Mouse (Mus musculus) cerebellum, adult 11 months (tissue): ENCODE data around the gene Pfkfb4.

Experiments
- DNase-seq: peaks from one replicate; pipeline ENCODE4 v3.0.0; 2022

Gene Pfkfb4

DNA sequence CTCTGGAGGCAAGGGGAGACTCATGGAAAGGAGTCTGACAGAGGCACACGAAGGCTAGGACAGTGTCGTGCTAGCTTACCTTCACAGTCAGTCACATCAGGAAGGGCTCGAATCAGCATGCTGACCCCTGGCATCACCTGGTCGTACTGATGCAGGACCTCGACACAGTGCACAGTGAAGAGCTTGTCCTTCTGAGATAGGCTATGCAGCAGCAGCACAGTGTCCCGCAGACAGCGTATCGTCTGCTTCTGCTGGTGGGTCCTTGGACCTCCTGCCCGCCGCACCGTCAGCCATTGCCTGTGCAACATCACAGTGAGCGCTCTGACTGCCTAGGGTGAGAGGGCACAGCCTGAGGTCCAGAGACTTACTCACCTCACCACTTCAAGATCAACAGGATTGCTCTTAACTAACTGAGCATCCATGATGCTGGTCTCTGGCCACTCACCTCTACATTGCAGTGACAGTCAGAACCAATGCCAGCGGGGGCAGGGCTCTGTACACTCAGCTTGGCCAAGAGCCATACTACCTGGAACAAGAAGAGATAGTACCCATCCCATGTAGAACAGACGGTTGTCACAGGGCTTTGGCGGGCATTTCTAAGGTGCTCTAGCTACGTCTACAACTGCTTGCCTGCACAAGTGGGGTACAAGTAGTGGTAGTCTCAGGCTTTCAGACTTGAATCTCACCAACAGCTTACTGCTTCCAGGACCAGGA lies 68.8 kb downstream of the Pfkfb4 start:
- DNase-seq = no peak

DNA sequence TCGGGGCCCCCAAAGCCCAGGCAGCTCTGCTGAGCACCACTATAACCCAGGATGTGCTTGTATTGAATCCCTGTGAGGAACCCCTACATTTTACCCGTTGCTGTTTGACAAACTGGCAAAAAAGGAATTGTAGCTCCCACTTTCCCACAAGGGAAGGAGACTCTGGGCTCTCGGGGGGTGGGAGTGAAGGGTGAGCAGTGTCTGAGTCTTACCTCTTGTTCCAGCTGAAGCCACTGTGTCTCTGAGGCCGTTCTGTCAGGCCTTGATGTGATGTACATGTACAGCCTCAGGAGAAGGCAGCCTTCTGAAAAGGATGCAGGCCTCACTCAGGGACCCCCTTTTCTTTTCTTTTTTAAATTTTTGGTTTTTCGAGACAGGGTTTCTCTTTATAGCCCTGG lies 69.3 kb downstream of the Pfkfb4 start:
- no peak for DNase-seq

DNA sequence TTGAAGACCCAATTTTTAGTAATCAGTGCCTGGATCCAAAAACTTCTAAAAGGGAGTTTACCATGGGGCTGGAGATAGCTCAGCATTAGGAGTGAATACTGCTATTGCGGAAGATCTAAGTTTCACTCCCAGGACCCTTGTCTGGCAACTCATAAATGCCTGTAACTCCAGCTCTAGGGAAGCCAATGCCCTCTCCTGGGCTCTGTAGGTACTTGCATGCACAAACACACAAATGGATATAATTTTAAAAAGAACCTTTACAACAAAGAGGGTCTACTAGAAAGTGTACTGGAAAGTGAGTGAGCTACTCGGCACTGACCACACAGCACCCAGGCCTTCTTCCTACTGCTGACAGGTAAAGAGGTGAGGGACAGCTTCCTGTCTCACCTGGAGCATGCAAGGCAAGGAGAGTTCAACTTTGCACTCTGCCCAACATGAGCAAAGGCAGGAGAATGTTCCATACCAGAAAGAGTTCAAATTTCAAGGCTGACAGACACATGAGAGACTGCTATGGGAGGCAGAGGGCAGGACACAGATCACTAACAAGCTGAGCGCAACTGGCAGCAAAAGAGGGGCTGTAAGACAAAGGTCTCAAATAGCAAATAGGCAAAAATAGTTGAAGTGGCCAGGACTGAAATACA lies 76.6 kb downstream of the Pfkfb4 start:
- no peak for DNase-seq

DNA sequence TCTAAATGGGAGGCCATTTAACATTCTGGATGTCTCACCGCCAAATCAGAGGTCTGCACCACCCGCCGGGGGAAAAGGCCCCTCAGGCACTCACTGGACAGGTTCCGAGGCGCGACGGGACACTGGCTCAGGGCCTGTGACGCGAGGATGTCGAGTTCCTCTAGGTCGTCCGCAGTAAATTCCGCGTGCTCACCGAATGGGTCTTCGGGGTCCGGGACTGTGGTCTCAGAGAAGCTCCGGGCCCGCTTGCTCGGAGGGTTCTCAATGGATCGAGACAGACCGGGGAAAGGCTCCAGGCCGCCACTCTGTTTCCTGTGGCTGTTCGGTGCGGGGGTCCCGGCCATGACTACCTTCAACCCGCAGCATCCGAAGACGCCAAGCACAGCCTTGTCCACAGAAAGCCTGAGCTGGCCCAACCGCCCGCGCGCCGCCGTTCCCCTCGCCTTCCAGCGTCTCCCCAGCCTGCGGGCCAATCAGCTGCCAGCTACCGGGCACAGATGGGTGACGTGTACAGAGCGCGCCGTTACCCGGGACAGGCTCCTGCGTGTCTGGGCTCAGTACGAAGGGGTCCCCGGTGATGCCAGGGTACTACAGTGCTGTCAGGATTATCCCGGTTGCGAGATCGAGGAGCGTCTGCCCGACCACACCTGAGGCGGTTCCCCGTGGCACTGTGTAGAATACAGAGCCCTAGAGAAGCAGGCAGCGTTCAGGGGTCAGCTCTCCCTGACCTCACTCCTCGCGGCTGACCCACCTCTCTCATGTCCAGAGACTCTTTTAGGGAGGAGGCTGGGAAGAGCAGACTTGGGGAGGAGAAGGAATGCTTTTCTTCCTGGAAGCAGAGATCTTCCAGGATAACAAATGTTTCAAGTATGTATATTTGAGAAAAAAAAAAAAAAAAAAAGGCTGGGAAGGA lies 82.3 kb downstream of the Pfkfb4 start, which contains the start of gene Atrip:
Gene Atrip, minus strand, starts transcription at position 464 of the 913 bp plus-strand sequence.
- DNase-seq = peak; percentile 87

DNA sequence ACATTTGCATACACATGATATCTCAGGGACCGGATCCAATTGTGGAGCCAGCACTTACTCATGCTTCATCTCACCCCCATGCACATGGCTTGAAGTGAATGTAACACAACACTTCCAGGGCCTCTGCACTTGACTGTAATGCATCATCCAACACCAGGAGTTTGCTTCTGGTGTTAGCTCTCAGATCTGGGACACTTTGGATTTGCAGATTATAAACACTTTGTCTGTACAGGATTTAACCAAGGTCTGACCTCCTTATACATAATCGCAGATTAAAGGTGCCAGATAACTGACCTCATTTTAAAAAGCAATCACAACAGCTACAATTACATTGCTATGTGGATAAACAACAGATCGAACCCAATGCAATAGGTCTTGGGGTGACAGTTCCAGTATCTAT lies 88.9 kb downstream of the Pfkfb4 start:
- DNase-seq = no peak

DNA sequence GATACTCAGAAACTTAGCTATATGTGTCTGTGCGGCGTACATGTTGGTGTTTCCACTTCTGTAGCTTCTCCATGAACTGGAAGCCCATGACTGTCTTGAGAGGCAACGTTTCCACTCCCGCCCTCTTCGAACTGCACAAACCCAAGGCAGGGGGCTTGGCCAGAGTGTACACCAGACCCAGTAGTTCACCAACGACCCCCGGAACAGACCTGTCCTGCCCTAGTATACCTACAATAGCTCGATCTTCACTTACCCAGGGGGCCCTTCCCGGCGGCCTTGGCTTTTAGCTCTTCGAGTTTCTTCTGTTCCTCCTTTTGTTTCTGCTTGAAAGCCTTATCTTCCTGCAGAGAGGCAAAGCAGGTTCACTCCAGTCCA lies 90.2 kb downstream of the Pfkfb4 start:
- no peak for DNase-seq
